Mouse (Mus musculus): Measurements from ENCODE around the gene Farsa. TPM values are rescaled to one million over a fixed set of nuclear protein-coding genes. Genes with fewer than 3 reads are reported as not detected.
A peak's percentile ranks its signal among the peaks of the same experiment; 100 is the strongest.

Gene Farsa
- polyA plus RNA-seq, 1 experiment from 2014 or later, result 54.5 TPM

DNA sequence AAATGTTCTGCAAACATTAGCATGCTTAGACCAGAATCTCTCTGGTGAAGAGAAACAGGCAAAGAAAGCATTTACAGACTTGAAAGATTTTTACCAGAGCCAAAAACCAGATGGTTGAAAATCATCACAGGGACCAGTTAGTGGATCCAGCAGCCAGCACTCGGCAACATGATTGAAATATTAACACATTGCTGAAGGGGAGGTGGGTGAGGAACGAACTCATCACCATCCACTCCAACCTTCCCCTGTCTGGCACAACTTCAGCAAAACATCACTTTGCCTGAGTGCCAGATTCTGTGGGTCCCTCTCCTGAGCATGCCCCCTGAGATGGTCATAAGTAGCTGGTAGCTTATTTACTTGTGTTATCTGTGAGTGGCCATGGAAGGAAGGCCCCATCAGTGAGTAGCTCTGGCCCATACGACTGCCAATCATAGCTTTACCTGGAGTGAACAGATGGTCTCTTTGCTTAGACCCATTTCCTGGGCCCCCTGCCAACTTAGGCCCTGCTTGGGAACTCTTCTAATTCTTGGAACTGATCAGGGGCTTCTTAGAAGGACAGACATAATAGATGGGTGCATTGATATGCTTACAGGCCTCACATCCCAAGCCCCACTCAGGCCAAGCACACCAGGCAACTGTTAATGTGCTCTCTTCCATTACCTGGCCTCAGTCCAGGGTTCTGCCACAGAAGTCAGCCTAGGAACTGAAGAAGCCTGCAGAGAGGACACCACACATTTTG lies 20.7 kb downstream of the Farsa start:
- Histone ChIP-seq H3K27ac (ENCODE audit: low read depth, low read length) (no peak overlapping the region), H3K4me1 (ENCODE audit: control insufficient read depth, insufficient read depth, low read length) (peaks cover 4% of the 10 kb centered on the region), H3K4me2 (no peak overlapping the region), H3K27me3 (ENCODE audit: control insufficient read depth, insufficient read depth, low read length) (peaks cover 3% of the 10 kb centered on the region), H3K36me3 (ENCODE audit: control insufficient read depth, insufficient read depth, low read length) (no peaks in the 10 kb centered on the region), H3K9me3 (replicated peaks; ENCODE audit: control insufficient read depth, low read length) (no peaks in the 10 kb centered on the region), H3K4me3 (ENCODE audit: low read depth, low read length) (no peak overlapping the region), H3K9ac (ENCODE audit: low read depth, low read length) (no peak overlapping the region)
- 68% methylated on average over 3 of the region's 3 CpGs for WGBS (ENCODE audit: insufficient replicate concordance)
- ATAC-seq (replicated peaks; ENCODE audit: insufficient number of reproducible peaks, low FRiP score, low TSS enrichment), result no peak

DNA sequence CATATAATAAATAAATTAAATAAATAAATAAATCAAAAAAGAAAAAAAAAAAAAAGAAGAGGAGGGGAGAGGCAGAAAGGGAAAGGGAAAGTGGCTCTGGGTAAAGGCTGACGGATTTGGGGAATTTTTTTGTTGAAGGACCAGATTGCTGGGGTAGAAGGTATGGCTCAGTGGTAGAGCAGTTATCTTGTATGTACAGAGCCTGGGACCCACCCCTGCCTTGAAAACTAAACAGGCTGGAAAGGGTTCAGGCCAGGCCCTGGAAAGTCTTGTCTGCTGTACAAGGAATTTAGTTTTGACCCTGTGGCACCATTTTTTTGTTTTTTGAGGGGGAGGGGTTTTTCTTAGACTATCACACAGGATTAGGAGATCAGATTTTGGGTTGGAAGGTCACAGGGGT lies 22.1 kb downstream of the Farsa start:
- Histone ChIP-seq H3K9me3 (replicated peaks; ENCODE audit: control insufficient read depth, low read length) (no peaks in the 10 kb centered on the region), H3K9ac (ENCODE audit: low read depth, low read length) (no peak overlapping the region), H3K4me2 (no peak overlapping the region), H3K27me3 (ENCODE audit: control insufficient read depth, insufficient read depth, low read length) (no peaks in the 10 kb centered on the region), H3K4me1 (ENCODE audit: control insufficient read depth, insufficient read depth, low read length) (no peaks in the 10 kb centered on the region), H3K36me3 (ENCODE audit: control insufficient read depth, insufficient read depth, low read length) (no peaks in the 10 kb centered on the region), H3K27ac (ENCODE audit: low read depth, low read length) (no peak overlapping the region), H3K4me3 (ENCODE audit: low read depth, low read length) (no peak overlapping the region)
- WGBS (ENCODE audit: insufficient replicate concordance), result 68% methylated on average over 1 of the region's 1 CpGs
- ATAC-seq (replicated peaks; ENCODE audit: insufficient number of reproducible peaks, low FRiP score, low TSS enrichment), result no peak

DNA sequence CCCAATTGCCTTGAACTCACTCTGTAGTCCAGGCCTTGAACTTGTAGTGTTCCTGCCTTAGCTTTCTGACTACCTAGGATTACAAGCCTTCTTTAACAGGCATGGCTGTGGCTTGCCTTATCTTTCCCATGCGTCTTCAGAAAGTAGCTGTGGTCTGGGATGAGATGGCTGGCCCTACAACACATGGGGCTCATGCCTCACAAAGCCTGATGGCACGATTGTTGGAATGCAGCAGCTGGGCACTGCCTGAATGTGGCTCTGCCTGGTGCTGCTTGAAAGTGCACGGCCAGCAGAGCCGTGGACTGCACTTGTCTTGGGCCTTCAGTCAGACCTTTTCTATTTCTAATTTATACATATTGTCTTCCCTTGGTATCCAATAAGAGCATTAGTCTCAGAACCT lies 27.9 kb downstream of the Farsa start:
- no peak overlapping the region for H3K9ac ChIP-seq (ENCODE audit: low read depth, low read length)
- no peak overlapping the region for H3K4me2 ChIP-seq
- H3K4me1 ChIP-seq (ENCODE audit: control insufficient read depth, insufficient read depth, low read length), result no peaks in the 10 kb centered on the region
- no peak overlapping the region for H3K4me3 ChIP-seq (ENCODE audit: low read depth, low read length)
- ATAC-seq (replicated peaks; ENCODE audit: insufficient number of reproducible peaks, low FRiP score, low TSS enrichment), result no peak
- H3K27me3 ChIP-seq (ENCODE audit: control insufficient read depth, insufficient read depth, low read length), result no peaks in the 10 kb centered on the region
- H3K36me3 ChIP-seq (ENCODE audit: control insufficient read depth, insufficient read depth, low read length), result peaks cover 4% of the 10 kb centered on the region; the same call in 1 of the 2 replicates
- H3K9me3 ChIP-seq (replicated peaks; ENCODE audit: control insufficient read depth, low read length), result no peaks in the 10 kb centered on the region
- H3K27ac ChIP-seq (ENCODE audit: low read depth, low read length), result no peak overlapping the region
- 81% methylated on average over 4 of the region's 4 CpGs for WGBS (ENCODE audit: insufficient replicate concordance)

DNA sequence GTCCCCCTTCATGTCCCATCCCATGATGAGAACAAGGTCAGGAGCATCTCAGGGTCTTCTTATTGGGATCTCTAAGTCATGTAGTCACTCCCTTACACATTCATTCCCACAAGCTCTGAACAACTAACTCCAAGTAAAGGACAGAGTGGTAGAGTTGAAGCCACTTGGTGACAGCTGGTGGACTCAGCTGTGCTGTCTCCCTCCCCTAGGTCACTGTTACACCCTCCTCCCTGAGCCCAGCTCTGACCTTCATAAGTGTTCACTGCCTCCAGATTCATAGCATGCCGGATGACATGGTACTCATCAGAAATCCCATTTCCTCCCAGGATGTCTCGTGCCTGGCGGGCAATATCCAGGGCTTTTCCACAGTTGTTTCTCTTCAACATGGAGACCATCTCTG lies 31.5 kb downstream of the Farsa start:
- Histone ChIP-seq H3K27me3 (ENCODE audit: control insufficient read depth, insufficient read depth, low read length) (no peaks in the 10 kb centered on the region), H3K4me1 (ENCODE audit: control insufficient read depth, insufficient read depth, low read length) (peaks cover 4% of the 10 kb centered on the region), H3K9me3 (replicated peaks; ENCODE audit: control insufficient read depth, low read length) (no peaks in the 10 kb centered on the region), H3K9ac (ENCODE audit: low read depth, low read length) (no peak overlapping the region), H3K36me3 (ENCODE audit: control insufficient read depth, insufficient read depth, low read length) (peaks cover 4% of the 10 kb centered on the region; the same call in 1 of the 2 replicates), H3K4me3 (ENCODE audit: low read depth, low read length) (no peak overlapping the region), H3K27ac (ENCODE audit: low read depth, low read length) (no peak overlapping the region), H3K4me2 (no peak overlapping the region)
- 91% methylated on average over 3 of the region's 3 CpGs for WGBS (ENCODE audit: insufficient replicate concordance)
- no peak for ATAC-seq (replicated peaks; ENCODE audit: insufficient number of reproducible peaks, low FRiP score, low TSS enrichment)

DNA sequence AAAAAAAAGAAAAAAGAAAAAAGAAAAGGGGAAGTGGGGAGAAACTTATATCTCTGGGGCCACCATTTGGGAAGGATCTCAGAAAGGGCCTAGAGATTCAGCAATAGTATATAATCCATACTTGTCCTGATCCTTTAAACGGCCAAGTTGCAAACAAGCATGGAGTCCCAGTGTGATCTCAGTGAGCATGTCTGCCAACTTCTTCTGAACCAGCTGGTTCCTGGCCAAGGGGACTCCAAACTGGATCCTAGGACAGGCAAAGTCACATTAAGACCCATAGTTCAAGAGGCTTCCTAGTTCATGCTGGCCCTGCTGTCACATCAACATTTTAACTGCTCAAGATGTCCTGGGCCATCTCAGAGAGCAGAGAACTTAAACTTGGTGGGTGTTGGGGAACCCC lies 32.4 kb downstream of the Farsa start:
- Histone ChIP-seq H3K9me3 (replicated peaks; ENCODE audit: control insufficient read depth, low read length) (no peaks in the 10 kb centered on the region), H3K36me3 (ENCODE audit: control insufficient read depth, insufficient read depth, low read length) (peaks cover 4% of the 10 kb centered on the region; the same call in 1 of the 2 replicates), H3K4me3 (ENCODE audit: low read depth, low read length) (no peak overlapping the region), H3K4me1 (ENCODE audit: control insufficient read depth, insufficient read depth, low read length) (peaks cover 4% of the 10 kb centered on the region), H3K27ac (ENCODE audit: low read depth, low read length) (no peak overlapping the region), H3K4me2 (no peak overlapping the region), H3K27me3 (ENCODE audit: control insufficient read depth, insufficient read depth, low read length) (no peaks in the 10 kb centered on the region), H3K9ac (ENCODE audit: low read depth, low read length) (no peak overlapping the region)
- WGBS (ENCODE audit: insufficient replicate concordance), result 96% methylated on average over 1 of the region's 1 CpGs
- no peak for ATAC-seq (replicated peaks; ENCODE audit: insufficient number of reproducible peaks, low FRiP score, low TSS enrichment)

DNA sequence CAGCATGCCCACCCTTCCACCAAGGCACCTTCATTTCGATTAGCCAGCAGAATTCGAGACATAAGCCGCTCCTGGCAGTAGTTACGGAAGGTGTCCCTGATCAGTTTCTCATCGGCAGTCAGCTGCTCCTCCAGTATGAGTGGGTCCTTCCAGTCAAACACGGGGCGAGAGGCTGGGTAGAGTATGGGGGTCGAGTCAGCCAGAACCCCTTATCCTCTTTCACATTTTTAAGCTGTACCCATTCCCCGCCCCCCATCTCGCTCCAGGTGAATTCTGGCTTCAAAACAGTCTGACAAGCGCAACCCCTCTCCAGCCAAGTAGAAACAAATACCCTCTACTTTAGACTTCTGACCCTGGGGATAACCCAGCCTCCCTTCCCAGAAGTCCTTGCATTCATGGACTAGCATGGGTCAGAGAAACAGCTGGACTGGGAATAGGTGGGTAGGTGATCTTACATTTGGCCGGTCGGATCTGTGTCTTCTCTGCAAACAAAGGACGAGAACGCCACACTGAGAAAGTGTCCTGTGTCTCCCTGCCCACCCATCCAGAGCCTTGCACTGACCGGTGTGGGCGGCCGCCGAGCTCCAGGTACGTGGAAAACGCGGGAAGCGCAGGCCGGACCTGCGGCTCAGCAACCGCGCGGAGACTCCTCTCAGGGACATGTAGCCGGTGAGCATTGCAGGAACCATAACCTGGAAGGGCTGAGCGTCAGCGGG lies 36.4 kb downstream of the Farsa start:
- H3K4me2 ChIP-seq, result peak overlapping the region; percentile 66
- no peaks in the 10 kb centered on the region for H3K9me3 ChIP-seq (replicated peaks; ENCODE audit: control insufficient read depth, low read length)
- H3K36me3 ChIP-seq (ENCODE audit: control insufficient read depth, insufficient read depth, low read length), result peaks cover 4% of the 10 kb centered on the region; the same call in 1 of the 2 replicates
- peak; percentile 43 for ATAC-seq (replicated peaks; ENCODE audit: insufficient number of reproducible peaks, low FRiP score, low TSS enrichment)
- WGBS (ENCODE audit: insufficient replicate concordance), result 11% methylated on average over 31 of the region's 31 CpGs
- H3K9ac ChIP-seq (ENCODE audit: low read depth, low read length), result peak overlapping the region; percentile 72
- no peaks in the 10 kb centered on the region for H3K27me3 ChIP-seq (ENCODE audit: control insufficient read depth, insufficient read depth, low read length)
- H3K4me1 ChIP-seq (ENCODE audit: control insufficient read depth, insufficient read depth, low read length), result peaks cover 4% of the 10 kb centered on the region
- H3K27ac ChIP-seq (ENCODE audit: low read depth, low read length), result no peak overlapping the region
- peak overlapping the region; percentile 62 for H3K4me3 ChIP-seq (ENCODE audit: low read depth, low read length)

DNA sequence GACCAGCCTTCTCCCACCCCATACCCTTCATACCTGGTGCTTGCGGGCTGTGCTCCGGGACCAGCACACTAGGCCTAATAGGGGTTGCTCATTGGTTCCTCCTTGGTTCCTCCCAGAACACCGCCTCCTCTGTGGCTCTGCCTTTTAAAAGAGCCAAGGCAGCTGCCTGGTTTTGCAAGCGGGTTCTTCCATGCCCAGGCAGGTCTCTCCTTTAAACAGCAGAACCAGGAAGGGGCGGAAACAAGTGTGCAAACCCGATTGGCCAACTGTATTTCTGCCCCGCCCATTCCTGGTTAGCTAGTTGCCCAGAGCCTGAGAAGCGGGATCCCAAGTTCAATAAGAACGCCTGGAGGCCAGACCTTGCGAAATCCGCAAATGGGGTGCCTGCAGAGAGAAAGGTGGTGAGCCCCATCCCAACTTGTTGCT lies 36.9 kb downstream of the Farsa start, which contains the start of gene Gcdh:
Gene Gcdh (minus strand): TSS at position 213 of the 426 bp plus-strand sequence.
- Histone ChIP-seq H3K27ac (ENCODE audit: low read depth, low read length) (no peak within 1 kb of the TSS), H3K36me3 (ENCODE audit: control insufficient read depth, insufficient read depth, low read length) (no peaks in the 10 kb centered on the region; the same call in 1 of the 2 replicates), H3K4me3 (ENCODE audit: low read depth, low read length) (peak within 1 kb of the TSS; percentile 62), H3K9me3 (replicated peaks; ENCODE audit: control insufficient read depth, low read length) (no peaks in the 10 kb centered on the region), H3K4me1 (ENCODE audit: control insufficient read depth, insufficient read depth, low read length) (peaks cover 4% of the 10 kb centered on the region), H3K9ac (ENCODE audit: low read depth, low read length) (peak within 1 kb of the TSS; percentile 72), H3K27me3 (ENCODE audit: control insufficient read depth, insufficient read depth, low read length) (no peaks in the 10 kb centered on the region), H3K4me2 (peak within 1 kb of the TSS; percentile 66)
- 0% methylated on average over 11 of the region's 11 CpGs for WGBS (ENCODE audit: insufficient replicate concordance)
- ATAC-seq (replicated peaks; ENCODE audit: insufficient number of reproducible peaks, low FRiP score, low TSS enrichment), result peak; percentile 95

DNA sequence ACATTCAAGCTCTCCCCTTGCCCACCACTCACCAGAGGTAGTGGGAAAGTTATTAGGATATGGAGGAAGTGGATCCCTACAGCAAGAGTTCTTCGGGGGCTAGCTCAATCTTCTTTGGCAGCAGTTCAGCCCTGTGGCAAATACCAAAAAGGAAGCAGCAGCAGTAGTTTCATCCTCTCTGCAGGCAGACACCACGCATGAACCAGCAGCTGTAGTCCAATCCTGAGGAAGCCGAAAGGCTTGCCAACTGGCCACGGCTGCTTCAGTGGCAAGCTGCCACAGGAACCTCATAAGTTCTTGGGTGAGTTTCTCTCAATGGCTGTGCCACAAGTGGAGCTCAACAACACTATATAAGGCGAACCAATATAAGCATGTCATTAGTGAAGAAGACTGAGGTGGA lies 39.2 kb downstream of the Farsa start:
- ATAC-seq (replicated peaks; ENCODE audit: insufficient number of reproducible peaks, low FRiP score, low TSS enrichment), result no peak
- Histone ChIP-seq H3K4me1 (ENCODE audit: control insufficient read depth, insufficient read depth, low read length) (peaks cover 4% of the 10 kb centered on the region), H3K9ac (ENCODE audit: low read depth, low read length) (no peak overlapping the region), H3K36me3 (ENCODE audit: control insufficient read depth, insufficient read depth, low read length) (no peaks in the 10 kb centered on the region), H3K9me3 (replicated peaks; ENCODE audit: control insufficient read depth, low read length) (no peaks in the 10 kb centered on the region), H3K27me3 (ENCODE audit: control insufficient read depth, insufficient read depth, low read length) (0 out of 2 replicates have a peak, but pooled peaks cover 2% of the 10 kb centered on the region), H3K4me3 (ENCODE audit: low read depth, low read length) (no peak overlapping the region), H3K4me2 (no peak overlapping the region), H3K27ac (ENCODE audit: low read depth, low read length) (no peak overlapping the region)
- 89% methylated on average over 5 of the region's 5 CpGs for WGBS (ENCODE audit: insufficient replicate concordance)
